Mouse (Mus musculus) hindbrain, embryonic 16.5 days (tissue): ENCODE data around the gene Rnaseh2b. TPM values are rescaled to one million over a fixed set of nuclear protein-coding genes. Genes with fewer than 3 reads are reported as not detected.

Source experiments
- polyA plus RNA-seq: library from polyadenylated mRNA; unstranded; fragments of >200 nt; fragmentation: Nextera tagmentation; extraction: Ambion mirVana; gene quantifications from 2 replicates; pipeline ENCODE4 v1.2.1, GENCODE M21; 2015

The Rnaseh2b gene
- polyA plus RNA-seq, 1 experiment from 2014 or later = 28.9 TPM

Other genes with a start within 250 kb of the Rnaseh2b start
- gene Dleu7, start 458 bp downstream of the Rnaseh2b start, polyA plus RNA-seq = 15.0 and 21.7 TPM in 2 replicates
- 0.66 and 0.67 TPM in 2 replicates for gene Gucy1b2, start 163.7 kb downstream of the Rnaseh2b start, polyA plus RNA-seq